Mouse (Mus musculus) c-Kit-negative CD71-positive TER-119-positive erythroid progenitor cells, embryonic 14.5 days (primary cell): ENCODE data around the gene Fam78a.
"Not testable (repeated sequence)": the region's sequence is repeated elsewhere in the genome, so short reads cannot be mapped to it uniquely, and the experiment has no call there.

Source experiments
- DNase-seq: peaks from one replicate; pipeline ENCODE4 v3.0.0-alpha.2; 2013; ENCODE audit warnings: low read depth, low spot score

The Fam78a gene

GRCm38 (mm10) chr2:32043836-32044235 lies 40.8 kb downstream of the Fam78a start:
- no peak for DNase-seq

- no peak for DNase-seq
These were observed 43.6 kb downstream of the Fam78a start for GRCm38 (mm10) chr2:32041087-32041486.

- not testable (repeated sequence) for DNase-seq
These were observed 44.0 kb downstream of the Fam78a start for GRCm38 (mm10) chr2:32040646-32041045.

GRCm38 (mm10) chr2:32038661-32039081 lies 46.0 kb downstream of the Fam78a start:
- no peak for DNase-seq

GRCm38 (mm10) chr2:32037279-32037858 lies 47.3 kb downstream of the Fam78a start:
- no peak for DNase-seq

GRCm38 (mm10) chr2:32034206-32034605 lies 50.5 kb downstream of the Fam78a start:
- no peak for DNase-seq

GRCm38 (mm10) chr2:32033436-32033835 lies 51.2 kb downstream of the Fam78a start:
- no peak for DNase-seq

GRCm38 (mm10) chr2:32029636-32030035 lies 55.0 kb downstream of the Fam78a start:
- no peak for DNase-seq

GRCm38 (mm10) chr2:32024372-32024771 lies 60.3 kb downstream of the Fam78a start:
- no peak for DNase-seq

GRCm38 (mm10) chr2:32020229-32020628 lies 64.4 kb downstream of the Fam78a start:
- DNase-seq, result no peak

- DNase-seq, result no peak
These were observed 65.0 kb downstream of the Fam78a start for GRCm38 (mm10) chr2:32019704-32020103.

- DNase-seq, result no peak
These were observed 75.9 kb downstream of the Fam78a start for GRCm38 (mm10) chr2:32008716-32009115.

- DNase-seq, result no peak
These were observed 76.3 kb downstream of the Fam78a start for GRCm38 (mm10) chr2:32008311-32008710.
